Mouse (Mus musculus): ENCODE results near the gene Fras1. TPM values are rescaled to one million over a fixed set of nuclear protein-coding genes. Genes with fewer than 3 reads are reported as not detected.

Gene Fras1
- total RNA-seq, 2 experiments from 2014 or later: not detected

DNA sequence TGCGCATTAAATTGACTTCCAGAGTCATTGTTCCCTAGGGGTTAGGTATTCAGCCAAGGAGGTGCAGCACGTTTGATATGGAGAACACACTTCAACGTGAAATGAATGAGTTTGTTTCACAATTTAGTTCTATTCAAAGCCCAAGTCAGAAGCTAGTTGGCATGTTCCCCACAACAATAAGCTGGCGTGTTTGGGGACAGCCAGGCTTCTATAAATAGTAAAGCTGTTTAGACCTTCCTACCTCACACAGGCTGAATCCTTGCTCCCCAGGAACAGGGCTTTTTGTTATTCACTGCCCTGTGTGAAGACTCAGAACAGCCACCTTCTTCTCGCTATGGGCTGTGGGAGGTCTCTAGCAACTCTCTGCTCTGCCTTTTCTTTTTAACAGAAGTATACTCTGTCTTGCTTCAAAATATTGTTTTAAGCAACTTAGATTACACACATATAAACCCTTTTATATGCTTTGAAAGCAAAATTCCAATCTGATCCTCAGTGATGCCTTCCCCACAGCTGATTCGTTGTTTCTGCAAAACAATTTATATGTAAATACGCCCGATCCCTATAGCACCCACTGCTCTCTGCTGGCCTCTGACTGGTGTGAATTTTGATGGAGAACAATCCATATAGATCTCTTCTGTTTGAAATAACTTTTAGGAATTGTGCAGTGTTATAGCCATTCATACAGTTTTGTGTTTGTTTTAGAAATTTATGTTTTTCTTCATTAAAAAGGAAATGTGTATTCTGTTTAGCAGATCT, 184.5 kb downstream of the Fras1 start:
- ATAC-seq (ENCODE audit: poor library complexity, severe bottlenecking): no peak

DNA sequence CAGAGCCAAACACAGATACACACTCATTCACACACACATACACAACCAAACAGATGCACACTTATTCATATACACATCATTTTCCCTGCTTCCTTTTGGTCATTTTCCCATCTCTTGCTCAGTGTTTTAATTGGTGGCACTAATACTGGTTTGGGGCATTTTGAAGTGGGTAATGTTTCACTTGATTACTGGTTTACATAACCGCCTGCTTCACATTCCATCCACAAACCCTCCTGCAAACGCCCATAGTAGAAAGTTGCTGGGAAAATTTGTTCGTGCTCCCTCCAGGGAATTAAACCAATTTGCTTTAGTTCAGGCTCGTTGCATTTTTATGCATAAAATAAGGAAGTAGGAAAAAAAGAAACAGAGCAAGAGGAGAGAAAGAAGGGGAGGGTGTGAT, 200.8 kb downstream of the Fras1 start:
- ATAC-seq (ENCODE audit: poor library complexity, severe bottlenecking): no peak

DNA sequence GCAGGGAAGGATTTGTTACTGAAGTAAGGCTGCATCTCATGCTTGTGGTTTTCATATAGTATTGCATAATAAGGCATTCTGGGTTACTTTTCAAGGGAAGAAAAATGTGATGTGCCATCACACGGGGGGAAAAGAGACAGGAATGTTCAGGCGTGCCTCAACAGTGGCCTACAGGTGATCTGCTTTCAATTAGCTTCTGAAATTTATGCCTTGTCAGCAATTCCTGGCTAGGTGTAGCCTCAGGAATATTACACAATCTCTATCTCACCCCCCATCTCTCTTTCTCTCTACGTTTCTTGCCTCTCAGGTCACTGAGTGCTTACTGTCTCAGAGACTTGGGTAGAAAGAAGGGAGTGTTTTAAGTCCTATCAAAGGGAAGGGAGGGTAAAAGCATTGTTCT, 204.9 kb downstream of the Fras1 start:
- ATAC-seq (ENCODE audit: poor library complexity, severe bottlenecking): no peak

DNA sequence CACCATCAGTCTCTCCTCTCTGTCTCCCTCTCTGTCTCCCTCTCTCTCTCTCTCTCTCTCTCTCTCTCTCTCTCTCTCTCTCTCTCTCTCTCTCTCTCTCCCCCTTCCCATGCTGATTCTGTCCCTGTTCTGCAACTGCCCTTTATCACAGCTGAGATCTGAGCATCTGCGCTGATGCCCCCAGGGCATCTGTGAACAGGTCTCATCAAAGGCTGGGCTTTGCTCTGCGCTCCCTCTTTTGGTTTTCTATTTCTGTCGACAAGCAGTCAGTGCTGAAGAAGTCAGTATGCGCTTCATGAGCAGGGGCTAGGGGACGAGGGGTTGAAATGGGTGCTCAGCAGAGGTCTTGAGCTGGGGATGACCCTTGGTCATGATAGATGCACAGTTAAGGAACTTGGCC, 206.2 kb downstream of the Fras1 start:
- ATAC-seq (ENCODE audit: poor library complexity, severe bottlenecking): no peak

DNA sequence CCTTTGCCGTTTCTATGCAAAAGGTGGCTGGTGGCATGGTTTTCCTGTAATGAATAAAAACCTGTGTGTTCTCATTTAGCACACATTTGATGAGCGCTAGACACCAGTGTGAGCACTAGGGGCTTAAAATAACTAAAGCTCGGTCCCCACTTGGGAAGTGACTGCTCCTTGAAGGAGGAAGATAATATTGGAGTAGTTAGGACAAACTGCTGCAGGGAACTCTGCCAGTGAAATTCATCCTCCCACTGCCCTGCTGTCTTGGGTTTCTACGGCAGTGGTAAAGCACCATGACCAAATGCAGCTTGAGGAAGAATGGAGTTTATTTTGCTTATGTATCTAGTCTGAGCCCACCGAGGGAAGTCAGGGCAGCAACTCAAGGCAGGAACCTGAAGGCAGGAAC, 211.0 kb downstream of the Fras1 start:
- ATAC-seq (ENCODE audit: poor library complexity, severe bottlenecking): no peak

DNA sequence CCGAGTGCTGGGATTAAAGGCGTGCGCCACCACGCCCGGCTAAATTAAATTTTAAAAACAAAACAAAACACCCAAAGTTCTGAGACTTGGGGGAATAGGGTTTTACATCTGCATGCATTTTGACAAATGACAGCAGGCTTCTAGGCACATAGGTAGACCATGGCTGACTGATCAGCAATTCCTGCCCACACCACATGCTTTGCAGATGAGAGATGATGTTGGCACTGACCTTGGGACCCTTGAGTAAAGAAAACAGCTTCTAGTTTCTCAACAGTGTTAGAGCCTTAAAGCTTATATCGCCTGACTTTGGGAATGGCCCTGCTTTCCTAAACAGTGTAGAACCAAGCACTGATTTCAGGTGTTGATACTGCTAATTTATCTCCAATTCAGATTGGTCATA, 216.9 kb downstream of the Fras1 start:
- no peak for ATAC-seq (ENCODE audit: poor library complexity, severe bottlenecking)

DNA sequence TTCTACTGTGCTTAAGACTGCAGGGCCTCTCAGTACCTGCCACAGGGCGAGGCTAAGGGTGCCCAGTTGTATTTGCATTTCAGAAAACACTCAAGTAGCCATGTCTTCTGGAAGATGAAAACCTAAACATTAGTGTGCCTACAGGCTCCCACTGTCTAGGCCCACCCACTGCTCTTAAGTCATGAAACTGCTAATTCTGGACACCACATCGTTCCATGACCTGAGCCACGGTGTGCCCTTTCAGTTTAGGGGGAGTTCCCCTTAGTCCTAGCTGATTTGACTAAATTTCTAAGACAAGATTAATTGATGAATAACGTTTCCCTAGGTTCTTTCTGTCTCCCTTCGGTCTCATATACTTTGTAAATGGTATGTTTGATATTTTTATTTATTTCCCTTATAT, 222.0 kb downstream of the Fras1 start:
- no peak for ATAC-seq (ENCODE audit: poor library complexity, severe bottlenecking)

DNA sequence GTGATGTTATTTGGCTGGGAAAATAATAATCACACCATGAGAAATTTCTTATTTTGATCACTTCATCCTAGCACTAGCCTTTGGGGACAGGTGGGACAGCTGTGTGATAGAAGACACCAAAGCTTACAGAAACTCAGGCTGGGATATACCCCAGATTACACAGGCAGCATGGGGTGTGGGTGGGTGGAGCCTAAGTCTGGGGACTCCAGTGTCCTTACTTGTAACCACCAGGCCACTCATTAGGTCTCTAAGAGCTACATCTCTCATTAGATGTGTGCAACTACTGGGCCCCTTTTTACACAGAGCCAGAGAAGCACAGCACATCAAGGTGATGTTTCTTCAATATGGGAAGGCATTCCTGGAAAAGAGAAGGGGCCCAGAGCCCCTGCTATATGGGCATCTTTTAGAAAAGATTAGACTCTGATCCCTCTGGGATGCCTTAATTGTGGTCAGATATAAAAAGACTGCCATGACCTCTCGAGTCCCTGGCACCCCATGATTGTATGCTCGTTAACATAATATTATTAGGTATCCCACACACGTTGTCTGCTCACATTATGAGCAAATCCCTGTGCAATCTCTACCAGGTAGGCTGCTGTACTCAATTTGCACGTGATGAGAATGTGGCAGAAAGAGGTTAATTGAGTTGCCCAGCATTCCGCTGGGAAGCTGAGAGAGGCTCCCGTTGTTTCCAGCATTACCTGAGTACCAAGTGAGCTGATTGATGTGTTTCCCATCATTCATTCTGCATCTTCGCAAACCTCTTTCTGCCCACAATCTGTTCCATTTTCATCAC, 230.4 kb downstream of the Fras1 start:
- no peak for ATAC-seq (ENCODE audit: poor library complexity, severe bottlenecking)

DNA sequence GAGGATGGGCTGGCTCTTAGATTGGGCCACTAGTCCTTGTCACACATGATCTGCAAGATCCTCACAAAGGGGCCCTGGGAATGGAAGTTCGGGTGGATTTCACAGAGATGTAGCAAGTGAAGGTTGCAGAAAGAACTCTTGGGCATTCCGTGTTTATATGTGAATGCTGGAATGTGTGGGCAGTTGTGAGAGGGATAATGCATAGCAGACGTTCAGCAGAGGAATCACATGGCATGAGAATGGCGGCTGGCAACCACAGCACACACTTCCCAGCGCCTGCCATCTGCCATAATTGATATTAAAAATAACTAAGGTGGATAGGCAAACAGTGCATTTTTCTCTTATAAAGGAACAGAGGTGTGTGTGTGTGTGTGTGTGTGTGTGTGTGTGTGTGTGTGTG, 234.3 kb downstream of the Fras1 start:
- ATAC-seq (ENCODE audit: poor library complexity, severe bottlenecking): no peak

DNA sequence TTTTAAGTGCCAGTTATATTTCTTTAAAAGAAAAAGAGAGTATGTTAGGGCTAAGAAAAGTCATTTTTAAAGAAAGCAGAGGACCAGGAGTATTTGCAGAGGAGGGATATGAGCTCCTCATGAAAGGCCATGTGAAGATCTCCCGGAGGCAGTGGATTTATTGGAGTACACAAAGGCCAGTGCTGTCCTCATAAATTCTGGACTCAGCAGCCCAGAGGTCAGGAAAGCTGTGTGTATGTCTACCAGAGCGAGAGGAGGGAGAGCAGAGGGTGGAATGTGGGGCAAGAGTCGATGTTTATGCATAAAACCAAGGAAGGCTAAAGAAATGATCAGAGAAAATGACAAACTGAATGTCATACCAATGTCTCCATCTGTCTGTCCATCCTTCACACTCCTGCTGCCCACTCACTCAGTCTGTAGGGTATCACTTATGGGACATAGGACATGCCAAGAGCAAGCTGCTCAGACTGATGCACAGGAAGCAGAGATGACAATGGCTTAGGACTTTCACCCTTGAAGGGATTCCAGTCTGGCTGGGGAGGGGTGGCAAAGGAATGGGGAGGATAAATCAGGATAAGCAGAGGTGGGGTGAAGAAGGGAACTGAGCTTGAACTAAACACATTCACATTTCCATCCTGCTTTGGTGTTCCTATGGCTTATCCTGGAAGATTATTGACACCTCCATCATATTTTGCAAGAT, 235.0 kb downstream of the Fras1 start:
- ATAC-seq (ENCODE audit: poor library complexity, severe bottlenecking): no peak

DNA sequence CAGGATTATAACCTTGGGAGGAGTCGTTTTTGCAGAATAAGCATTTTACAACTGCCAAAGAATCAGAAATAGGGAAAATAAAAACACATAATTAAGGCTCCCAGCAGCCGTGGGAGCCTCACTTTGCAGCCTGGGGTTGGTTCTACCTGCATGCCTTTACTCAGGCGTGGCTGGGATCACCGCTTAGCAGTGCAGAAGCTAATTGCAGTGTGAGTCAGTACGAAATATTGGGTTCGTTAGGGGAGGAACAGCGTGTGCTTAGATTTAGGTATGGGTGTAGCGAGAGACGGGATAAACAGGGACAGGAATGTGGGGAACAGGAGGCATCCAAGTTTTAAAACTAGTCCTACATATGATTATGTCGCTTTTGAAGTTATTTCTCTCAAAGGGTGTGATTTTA, 238.3 kb downstream of the Fras1 start:
- ATAC-seq (ENCODE audit: poor library complexity, severe bottlenecking): no peak

DNA sequence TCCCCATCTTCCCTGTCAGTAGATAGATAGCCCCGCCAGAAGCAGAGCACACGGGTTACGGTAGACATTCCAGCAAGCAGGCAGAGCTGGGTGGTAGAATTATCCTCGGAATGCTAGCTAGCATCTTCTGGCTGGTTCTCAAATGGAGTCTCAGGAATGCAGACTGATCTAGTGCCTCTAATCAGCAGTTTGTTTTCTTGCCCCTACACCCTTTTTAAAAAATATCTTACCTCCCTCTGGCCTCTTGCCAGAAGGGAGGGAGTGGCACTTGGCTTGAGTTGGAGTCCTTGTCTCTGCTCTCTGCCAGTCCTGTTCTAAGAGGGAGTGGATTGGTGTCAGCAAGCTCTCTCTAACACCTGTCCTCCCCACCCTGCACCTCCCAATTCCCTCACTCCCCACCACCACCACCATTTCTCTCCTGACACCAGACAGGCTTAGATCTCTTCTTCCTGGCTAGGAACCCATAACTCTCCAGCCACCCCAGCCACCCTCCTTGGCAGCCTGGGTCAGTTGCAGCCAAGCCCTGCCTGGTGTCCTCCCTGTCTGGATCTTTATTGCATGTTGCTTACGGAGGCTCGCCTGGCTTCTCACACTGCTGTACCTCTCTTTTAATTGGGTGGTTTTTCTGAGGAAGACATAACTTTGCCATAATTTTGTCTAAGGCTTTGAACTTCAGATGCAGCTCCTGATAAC, 243.3 kb downstream of the Fras1 start:
- no peak for ATAC-seq (ENCODE audit: poor library complexity, severe bottlenecking)

DNA sequence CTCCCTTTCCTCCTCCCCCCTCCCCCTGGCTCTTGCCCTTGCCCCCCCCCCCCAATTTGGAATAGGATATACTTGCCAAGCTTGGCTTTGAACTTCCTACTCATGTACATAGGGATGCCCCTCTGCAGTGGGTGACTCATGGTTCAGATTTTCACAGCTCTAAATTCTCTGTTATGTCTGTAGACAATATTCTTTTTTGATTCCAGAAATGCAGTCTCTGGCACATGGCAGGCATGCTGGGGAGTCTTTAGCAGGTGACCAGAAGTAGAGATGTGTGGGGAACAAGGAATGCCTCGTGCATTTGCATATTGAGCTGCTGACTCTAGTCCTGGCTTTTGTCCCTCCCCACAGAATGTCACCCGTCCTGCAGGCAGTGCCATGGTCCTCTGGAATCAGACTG, 244.3 kb downstream of the Fras1 start:
- no peak for ATAC-seq (ENCODE audit: poor library complexity, severe bottlenecking)

DNA sequence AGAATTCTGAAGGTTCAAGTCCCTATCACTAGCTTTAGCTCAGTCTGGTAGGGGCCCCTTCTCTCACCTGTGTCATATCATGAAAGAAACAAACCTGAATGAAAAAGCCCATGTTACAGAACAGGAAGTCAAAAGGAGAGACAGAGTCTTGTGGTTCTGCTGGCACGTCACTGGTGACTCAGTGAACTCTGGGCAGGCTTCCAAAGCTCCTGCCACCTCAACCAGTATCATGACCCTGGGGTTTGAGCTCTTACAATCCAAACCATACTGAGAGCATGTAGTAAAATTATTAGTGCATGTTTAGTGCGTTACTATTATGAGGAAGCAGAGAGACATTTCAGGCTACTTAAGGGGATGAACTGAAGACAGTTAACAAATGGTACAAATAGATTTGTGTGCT, 246.5 kb downstream of the Fras1 start:
- no peak for ATAC-seq (ENCODE audit: poor library complexity, severe bottlenecking)

DNA sequence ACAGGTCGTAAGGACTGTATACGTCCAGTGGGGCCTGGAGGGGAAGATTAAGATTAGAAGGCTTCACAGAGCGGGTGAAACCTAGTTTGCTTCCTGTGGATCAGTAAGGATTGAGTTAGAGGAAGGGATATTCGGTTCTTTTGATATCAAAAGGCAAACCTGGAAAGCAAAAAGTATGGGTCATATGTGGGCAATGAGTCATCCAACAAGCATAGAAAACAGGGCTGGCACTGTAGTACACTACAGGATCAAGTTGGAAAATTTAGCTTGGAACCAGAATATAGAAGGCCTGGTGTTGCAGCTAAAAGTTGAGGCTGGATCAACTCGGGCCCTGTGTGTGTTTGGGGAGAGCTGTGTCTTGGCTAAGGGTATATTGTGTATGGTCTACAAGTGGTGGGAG, 246.9 kb downstream of the Fras1 start:
- no peak for ATAC-seq (ENCODE audit: poor library complexity, severe bottlenecking)

DNA sequence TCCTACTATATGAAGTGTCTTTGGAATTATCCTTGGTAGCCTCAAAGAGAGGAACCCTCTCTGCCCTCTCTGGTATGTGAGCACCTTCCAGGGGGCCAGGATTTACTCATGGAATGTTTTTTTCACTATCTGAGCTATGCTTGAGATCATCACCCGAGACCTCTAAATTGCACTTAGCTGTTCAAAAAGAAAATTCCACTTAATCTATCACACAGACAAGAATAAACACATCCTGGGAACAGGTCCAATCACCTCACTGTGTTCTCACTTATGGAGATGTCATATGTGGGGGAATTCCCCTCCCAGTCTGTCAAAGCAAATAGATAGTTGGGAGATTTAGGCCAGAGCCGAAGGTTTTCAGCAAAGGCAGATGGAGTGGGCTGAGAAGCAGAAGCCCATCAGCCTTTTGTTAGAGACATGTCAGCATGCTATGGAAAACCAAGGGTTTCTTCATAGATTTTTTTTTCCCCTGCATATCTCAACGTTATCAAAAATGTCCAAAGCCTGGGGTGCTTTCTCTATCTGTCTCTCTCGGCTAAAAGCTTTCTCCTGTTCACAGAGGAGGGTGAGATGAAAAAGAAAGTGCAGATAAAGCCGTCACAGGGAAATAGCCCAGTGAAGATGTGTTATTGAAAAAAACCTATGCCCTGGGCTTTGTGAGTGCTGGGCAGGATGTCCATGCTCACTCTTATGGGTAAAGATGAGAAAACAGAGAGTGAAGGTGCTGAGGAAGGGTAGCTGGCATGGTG, 249.0 kb downstream of the Fras1 start:
- no peak for ATAC-seq (ENCODE audit: poor library complexity, severe bottlenecking)

DNA sequence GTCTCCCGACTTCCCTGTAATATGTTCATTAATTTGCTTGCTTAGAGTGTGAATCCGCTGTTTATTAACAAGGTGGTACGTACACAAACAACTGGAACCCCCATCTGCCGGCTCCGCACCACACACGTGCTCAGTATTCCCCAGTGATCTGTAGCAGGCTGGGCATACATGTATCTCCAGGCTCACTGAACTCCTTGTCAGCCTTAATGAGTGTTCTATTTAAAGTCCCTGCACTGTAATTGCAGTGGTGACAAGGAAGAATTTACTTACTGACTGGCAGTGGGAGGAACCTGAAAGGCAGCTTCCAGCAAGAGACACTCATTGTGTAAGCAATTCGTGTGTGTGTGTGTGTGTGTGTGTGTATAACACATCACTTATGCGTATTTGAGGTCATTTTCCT, 256.1 kb downstream of the Fras1 start:
- no peak for ATAC-seq (ENCODE audit: poor library complexity, severe bottlenecking)

DNA sequence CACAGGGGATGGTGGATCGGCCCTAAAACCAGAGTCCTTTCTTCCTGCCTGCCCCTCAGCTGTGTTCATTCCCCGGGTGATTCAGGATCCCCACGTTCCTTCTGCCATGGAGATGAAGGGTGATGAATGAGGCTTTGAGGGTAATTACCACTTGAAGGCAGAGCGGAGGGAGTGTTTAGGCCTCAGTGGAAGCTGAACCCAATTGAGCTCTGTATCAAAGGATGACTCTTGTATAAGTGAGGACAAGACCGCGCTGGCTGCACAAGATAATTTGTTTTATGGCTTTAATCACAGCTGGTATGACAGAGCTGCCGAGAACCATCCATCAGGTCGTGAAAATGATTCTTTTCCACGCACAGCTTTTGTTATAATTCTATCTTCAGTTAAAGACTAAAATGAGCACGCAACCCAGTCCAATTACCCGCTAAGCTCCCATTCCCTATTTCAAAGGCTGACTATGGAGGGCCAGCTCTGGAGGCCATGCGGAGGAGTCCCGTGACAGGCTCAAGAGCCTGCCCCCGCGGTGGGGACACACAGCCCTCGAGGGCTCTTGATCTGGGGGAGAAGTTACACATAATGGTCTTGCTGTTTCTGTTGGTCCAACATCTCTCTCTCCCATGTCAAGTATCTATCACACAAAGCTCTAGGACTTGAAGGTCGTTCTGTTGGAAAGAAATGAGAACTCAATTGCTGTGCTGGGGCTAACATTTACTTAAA, 261.5 kb downstream of the Fras1 start:
- no peak for ATAC-seq (ENCODE audit: poor library complexity, severe bottlenecking)

DNA sequence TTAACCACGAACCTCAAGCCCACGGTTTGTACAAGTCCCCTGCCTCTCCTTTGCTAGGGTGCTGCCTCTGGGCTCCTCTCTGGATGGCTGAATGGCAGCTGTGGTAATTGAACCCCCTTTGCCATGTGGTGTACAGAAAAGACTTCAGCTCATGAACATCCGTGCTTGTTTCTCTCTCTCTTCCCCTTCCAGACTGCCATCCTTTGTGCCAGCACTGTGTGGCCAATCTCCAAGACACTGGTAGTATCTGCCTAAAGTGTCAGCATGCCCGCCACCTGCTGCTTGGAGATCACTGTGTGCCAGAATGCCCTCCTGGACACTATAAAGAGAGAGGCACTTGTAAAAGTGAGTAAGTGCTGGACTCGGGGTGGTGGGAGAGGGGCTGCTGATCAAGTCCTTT, 262.1 kb downstream of the Fras1 start:
- ATAC-seq (ENCODE audit: poor library complexity, severe bottlenecking): no peak
